Mouse (Mus musculus) CD4-positive, CD25-positive, alpha-beta regulatory T cell (primary cell): Measurements from ENCODE around the gene Hyal1. TPM values are rescaled to one million over a fixed set of nuclear protein-coding genes. Genes with fewer than 3 reads are reported as not detected.

Source experiments
- polyA plus RNA-seq: library from polyadenylated mRNA; unstranded; fragments of 100-300 nt; shearing (Covaris generic); gene quantifications from one replicate; pipeline ENCODE4 v1.2.1, GENCODE M21; 2017

Gene Hyal1
- 5.1 TPM for polyA plus RNA-seq

GRCm38 (mm10) chr9:107576357-107577107 is at the start of gene Hyal1:
TSS of gene Hyal1 (plus strand) at chr9:107576927.

GRCm38 (mm10) chr9:107533791-107534407 is 42.8 kb upstream of the Hyal1 start, which contains the start of gene Tmem115:
TSS of gene Tmem115 (plus strand) at chr9:107533945.

GRCm38 (mm10) chr9:107541474-107542351 is 35.0 kb upstream of the Hyal1 start, which contains the start of the genes Cyb561d2 and Nprl2:
TSS of gene Cyb561d2 (minus strand) at chr9:107542193.
TSS of gene Nprl2 (plus strand) at chr9:107542226.

GRCm38 (mm10) chr9:107547026-107547425 is 29.7 kb upstream of the Hyal1 start, which contains the start of gene Zmynd10:
TSS of gene Zmynd10 (plus strand) at chr9:107547298.

GRCm38 (mm10) chr9:107551117-107551889 is 25.4 kb upstream of the Hyal1 start, which contains the start of gene Rassf1:
TSS of gene Rassf1 (plus strand) at chr9:107551555.

GRCm38 (mm10) chr9:107563029-107563581 is 13.6 kb upstream of the Hyal1 start, which contains the start of gene Tusc2:
TSS of gene Tusc2 (plus strand) at chr9:107563255.

GRCm38 (mm10) chr9:107567702-107568319 is 8.9 kb upstream of the Hyal1 start, which contains the start of gene Hyal2:
TSS of gene Hyal2 (plus strand) at chr9:107567945.

GRCm38 (mm10) chr9:107578587-107578986 is 1.9 kb downstream of the Hyal1 start, which contains the start of gene Naa80:
TSS of gene Naa80 (plus strand) at chr9:107578887.

GRCm38 (mm10) chr9:107580501-107581317 is 4.0 kb downstream of the Hyal1 start, which contains the start of gene Hyal3:
TSS of gene Hyal3 (plus strand) at chr9:107580818.

GRCm38 (mm10) chr9:107586974-107587832 is 10.5 kb downstream of the Hyal1 start, which contains the start of gene Ifrd2:
TSS of gene Ifrd2 (plus strand) at chr9:107587642.

GRCm38 (mm10) chr9:107608741-107609432 is 32.2 kb downstream of the Hyal1 start, which contains the start of gene Sema3b:
TSS of gene Sema3b (minus strand) at chr9:107609229.

Other genes starting within 250 kb of the Hyal1 start
- 29.1 TPM for gene Hemk1, start 238.6 kb upstream of the Hyal1 start, polyA plus RNA-seq
- gene 6430571L13Rik, start 236.3 kb upstream of the Hyal1 start, polyA plus RNA-seq = 2.8 TPM
- 0.56 TPM for gene Cacna2d2, start 177.3 kb upstream of the Hyal1 start, polyA plus RNA-seq
- 45.2 TPM for gene Tmem115, start 43.0 kb upstream of the Hyal1 start, polyA plus RNA-seq
- 63.1 TPM for gene Cyb561d2, start 34.7 kb upstream of the Hyal1 start, polyA plus RNA-seq
- gene Nprl2, start 34.7 kb upstream of the Hyal1 start, polyA plus RNA-seq = 57.9 TPM
- 5.0 TPM for gene Zmynd10, start 29.6 kb upstream of the Hyal1 start, polyA plus RNA-seq
- 86.1 TPM for gene Rassf1, start 25.4 kb upstream of the Hyal1 start, polyA plus RNA-seq
- gene Tusc2, start 13.7 kb upstream of the Hyal1 start, polyA plus RNA-seq = 56.9 TPM
- gene Hyal2, start 9.0 kb upstream of the Hyal1 start, polyA plus RNA-seq = 12.2 TPM
- 19.3 TPM for gene Naa80, start 2.0 kb downstream of the Hyal1 start, polyA plus RNA-seq
- 0.67 TPM for gene Hyal3, start 3.9 kb downstream of the Hyal1 start, polyA plus RNA-seq
- 25.6 TPM for gene Ifrd2, start 10.7 kb downstream of the Hyal1 start, polyA plus RNA-seq
- gene Sema3b, start 32.3 kb downstream of the Hyal1 start, polyA plus RNA-seq = not detected
- gene Gnai2, start 58.4 kb downstream of the Hyal1 start, polyA plus RNA-seq = 844 TPM
- not detected for gene Slc38a3, start 92.6 kb downstream of the Hyal1 start, polyA plus RNA-seq
- 0.67 TPM for gene Gnat1, start 102.8 kb downstream of the Hyal1 start, polyA plus RNA-seq
- not detected for gene Sema3f, start 133.5 kb downstream of the Hyal1 start, polyA plus RNA-seq
- gene Rbm5, start 194.1 kb downstream of the Hyal1 start, polyA plus RNA-seq = 311 TPM